Mouse (Mus musculus): ENCODE results near the gene Was. TPM values are rescaled to one million over a fixed set of nuclear protein-coding genes. Genes with fewer than 3 reads are reported as not detected.

Gene Was
- polyA plus RNA-seq, 1 experiment from 2014 or later: 0.32 TPM

Other genes starting within 250 kb of the Was start
- 29.3 and 30.8 TPM in 2 replicates for gene Otud5, start 249.1 kb downstream of the Was start, polyA plus RNA-seq (2014; fragmentation: Nextera tagmentation; extraction: Ambion mirVana)
- 21.3 and 22.6 TPM in 2 replicates for gene Pim2, start 212.2 kb downstream of the Was start, polyA plus RNA-seq (2014; fragmentation: Nextera tagmentation; extraction: Ambion mirVana)
- 23.9 and 28.1 TPM in 2 replicates for gene Slc35a2, start 206.5 kb downstream of the Was start, polyA plus RNA-seq (2014; fragmentation: Nextera tagmentation; extraction: Ambion mirVana)
- 178 and 180 TPM in 2 replicates for gene Pqbp1, start 191.2 kb downstream of the Was start, polyA plus RNA-seq (2014; fragmentation: Nextera tagmentation; extraction: Ambion mirVana)
- gene Timm17b, start 191.1 kb downstream of the Was start, polyA plus RNA-seq (2014; fragmentation: Nextera tagmentation; extraction: Ambion mirVana): 158 and 166 TPM in 2 replicates
- not detected in 2 replicates for gene Gm10491, start 182.7 kb downstream of the Was start, polyA plus RNA-seq (2014; fragmentation: Nextera tagmentation; extraction: Ambion mirVana)
- not detected in 2 replicates for gene Gm10490, start 181.0 kb downstream of the Was start, polyA plus RNA-seq (2014; fragmentation: Nextera tagmentation; extraction: Ambion mirVana)
- gene Pcsk1n, start 170.7 kb downstream of the Was start, polyA plus RNA-seq (2014; fragmentation: Nextera tagmentation; extraction: Ambion mirVana): 271 and 284 TPM in 2 replicates
- gene Eras, start 161.9 kb downstream of the Was start, polyA plus RNA-seq (2014; fragmentation: Nextera tagmentation; extraction: Ambion mirVana): not detected in 2 replicates
- gene Hdac6, start 142.6 kb downstream of the Was start, polyA plus RNA-seq (2014; fragmentation: Nextera tagmentation; extraction: Ambion mirVana): 59.7 and 64.4 TPM in 2 replicates
- gene Gata1, start 112.4 kb downstream of the Was start, polyA plus RNA-seq (2014; fragmentation: Nextera tagmentation; extraction: Ambion mirVana): not detected in 2 replicates
- gene Glod5, start 72.0 kb downstream of the Was start, polyA plus RNA-seq (2014; fragmentation: Nextera tagmentation; extraction: Ambion mirVana): 0.33 and 0.92 TPM in 2 replicates
- gene Suv39h1, start 15.7 kb downstream of the Was start, polyA plus RNA-seq (2014; fragmentation: Nextera tagmentation; extraction: Ambion mirVana): 36.4 and 37.9 TPM in 2 replicates
- 56.6 and 60.9 TPM in 2 replicates for gene Wdr13, start 42.4 kb upstream of the Was start, polyA plus RNA-seq (2014; fragmentation: Nextera tagmentation; extraction: Ambion mirVana)
- 304 and 340 TPM in 2 replicates for gene Rbm3, start 55.4 kb upstream of the Was start, polyA plus RNA-seq (2014; fragmentation: Nextera tagmentation; extraction: Ambion mirVana)
- 22.3 and 24.5 TPM in 2 replicates for gene Tbc1d25, start 85.7 kb upstream of the Was start, polyA plus RNA-seq (2014; fragmentation: Nextera tagmentation; extraction: Ambion mirVana)
- gene Ebp, start 103.0 kb upstream of the Was start, polyA plus RNA-seq (2014; fragmentation: Nextera tagmentation; extraction: Ambion mirVana): 30.6 and 33.1 TPM in 2 replicates
- gene Porcn, start 116.0 kb upstream of the Was start, polyA plus RNA-seq (2014; fragmentation: Nextera tagmentation; extraction: Ambion mirVana): 45.0 and 46.9 TPM in 2 replicates
- gene Ftsj1, start 161.9 kb upstream of the Was start, polyA plus RNA-seq (2014; fragmentation: Nextera tagmentation; extraction: Ambion mirVana): 49.5 and 51.0 TPM in 2 replicates
- gene Slc38a5, start 180.6 kb upstream of the Was start, polyA plus RNA-seq (2014; fragmentation: Nextera tagmentation; extraction: Ambion mirVana): 47.4 and 51.5 TPM in 2 replicates
- not detected in 2 replicates for gene Ssxb10, start 236.9 kb upstream of the Was start, polyA plus RNA-seq (2014; fragmentation: Nextera tagmentation; extraction: Ambion mirVana)